Mouse (Mus musculus) liver, embryonic 14.5 days (tissue): Measurements from ENCODE around the gene Eif2b2.

Experiments
- CTCF ChIP-seq: IDR thresholded peaks from 2 replicates; pipeline ENCODE4 v1.5.1; 2016; ENCODE audit warnings: antibody characterized with exemption, low read depth, control low read depth
- EP300 ChIP-seq: IDR thresholded peaks from 2 replicates; pipeline ENCODE4 v1.6.1; 2016; ENCODE audit warnings: antibody characterized with exemption, low read depth

DNA sequence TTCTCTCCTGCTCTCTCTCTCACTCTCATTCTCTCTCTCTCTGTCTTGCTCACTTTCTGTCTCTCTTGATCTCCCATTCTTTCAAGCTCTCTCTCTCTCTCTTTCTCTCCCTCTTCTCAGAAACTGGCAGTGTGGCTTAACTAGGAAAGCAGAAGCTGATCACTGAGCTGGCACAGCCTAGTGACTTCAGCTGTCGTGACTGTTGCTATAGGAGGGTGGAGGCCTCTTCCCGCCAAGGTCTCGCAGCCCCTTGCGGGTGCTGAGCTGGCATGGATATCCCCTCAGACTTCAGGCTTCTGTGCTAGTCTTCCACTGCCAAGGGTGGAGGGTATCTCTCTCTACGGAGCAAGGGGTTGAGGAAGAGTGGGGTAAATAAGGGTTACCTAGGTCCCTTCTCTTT lies 36.4 kb upstream of the Eif2b2 start:
- TF ChIP-seq CTCF (no peak), EP300 (no peak)
